Mouse (Mus musculus): ENCODE results near the gene Hoxb4. TPM values are rescaled to one million over a fixed set of nuclear protein-coding genes. Genes with fewer than 3 reads are reported as not detected.

Hoxb4 gene
- total RNA-seq (2017), result 1.1 and 2.8 TPM in 2 replicates

GRCm38 (mm10) chr11:96317608-96318367 lies at the start of gene Hoxb4:
Gene Hoxb4, plus strand, starts transcription at chr11:96318267.
- ATAC-seq (replicated peaks; ENCODE audit: low read depth, poor library complexity, severe bottlenecking), result no peak

DNA sequence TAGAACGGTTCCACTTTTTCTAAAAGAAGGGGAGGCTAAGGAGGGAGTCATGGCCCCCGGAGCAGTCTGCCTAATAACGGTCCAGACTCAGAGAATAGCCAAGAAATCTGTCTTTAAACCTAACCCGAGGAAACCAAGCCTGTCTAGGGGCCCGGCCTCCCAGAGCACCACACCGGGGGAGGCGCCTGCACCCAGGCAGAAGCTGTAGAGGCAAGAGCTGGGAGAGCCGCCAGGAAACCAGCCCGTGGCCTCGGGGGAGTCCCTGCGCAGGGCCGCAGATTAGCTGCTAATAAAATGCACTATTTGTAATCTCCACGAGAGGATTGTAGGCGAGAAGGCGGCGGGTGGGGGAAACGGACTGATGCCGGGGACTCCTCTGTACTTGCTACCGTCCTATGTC lies 48.2 kb upstream of the Hoxb4 start:
- no peak for ATAC-seq (replicated peaks; ENCODE audit: low read depth, poor library complexity, severe bottlenecking)

- peak; percentile 42; the same call in 1 of the 2 replicates for ATAC-seq (replicated peaks; ENCODE audit: low read depth, poor library complexity, severe bottlenecking)
Measured at GRCm38 (mm10) chr11:96270996-96271540, 47.0 kb upstream of the Hoxb4 start, which contains the start of gene Hoxb9. Gene Hoxb9, plus strand, starts transcription at chr11:96271457.

GRCm38 (mm10) chr11:96271541-96272011 lies 46.5 kb upstream of the Hoxb4 start:
- ATAC-seq (replicated peaks; ENCODE audit: low read depth, poor library complexity, severe bottlenecking), result no peak

DNA sequence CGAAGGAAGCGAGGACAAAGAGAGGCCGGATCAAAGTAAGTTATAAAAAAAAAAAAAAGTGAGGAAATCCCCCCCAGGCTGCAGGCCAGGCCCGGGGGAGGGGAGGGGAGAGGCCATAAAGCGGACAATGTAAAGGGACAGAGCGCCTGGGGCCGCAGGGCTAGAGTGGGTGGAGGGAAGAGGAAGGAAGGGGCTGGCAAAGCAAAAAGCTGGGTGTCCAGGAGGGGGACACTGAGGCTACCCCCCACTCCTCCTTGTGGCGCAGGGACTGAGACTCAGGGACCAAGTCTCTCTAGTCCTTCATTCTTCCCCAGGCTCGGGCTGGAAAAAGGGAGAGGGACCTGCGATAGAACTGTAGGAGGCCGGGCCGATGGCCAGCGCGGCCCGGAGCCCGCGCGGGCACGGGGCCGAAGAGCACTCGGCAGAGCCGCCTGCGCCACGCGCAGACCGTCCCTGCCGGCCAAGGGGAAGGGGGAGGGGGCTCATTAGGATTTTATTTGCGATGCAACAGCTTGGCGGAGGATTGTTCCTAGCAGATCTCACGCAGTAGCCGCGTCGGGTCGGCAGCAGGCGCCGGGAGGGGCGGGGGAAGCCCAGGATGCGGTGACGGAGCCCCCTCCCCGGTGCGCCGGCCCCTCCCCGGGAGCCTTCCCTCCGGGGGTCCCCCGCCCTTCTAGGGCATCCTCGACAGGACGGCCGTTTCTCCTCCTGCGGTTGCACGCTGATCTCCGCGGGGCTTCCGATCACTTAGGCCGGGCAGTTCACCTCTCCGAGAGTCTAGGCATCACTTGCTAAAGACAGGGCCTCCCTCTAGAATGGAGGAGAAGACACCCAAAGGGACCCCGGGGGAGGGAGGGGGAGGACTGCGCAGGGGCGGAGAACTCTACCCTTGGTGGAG lies 45.8 kb upstream of the Hoxb4 start:
- no peak for ATAC-seq (replicated peaks; ENCODE audit: low read depth, poor library complexity, severe bottlenecking)

DNA sequence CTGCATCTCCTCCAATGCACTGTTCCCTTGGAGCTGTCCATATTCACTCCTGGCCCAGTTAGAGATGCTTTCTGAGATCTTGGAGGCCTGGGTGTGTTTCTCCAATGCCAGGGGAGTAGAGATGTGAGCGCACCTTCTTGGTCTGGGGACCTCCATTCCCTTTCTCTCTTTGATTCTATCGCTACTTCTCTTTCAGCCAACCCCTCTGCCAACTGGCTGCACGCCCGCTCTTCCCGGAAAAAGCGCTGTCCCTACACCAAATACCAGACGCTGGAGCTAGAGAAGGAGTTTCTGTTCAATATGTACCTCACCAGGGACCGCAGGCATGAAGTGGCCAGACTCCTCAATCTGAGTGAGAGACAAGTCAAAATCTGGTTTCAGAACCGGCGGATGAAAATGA lies 43.6 kb upstream of the Hoxb4 start:
- no peak for ATAC-seq (replicated peaks; ENCODE audit: low read depth, poor library complexity, severe bottlenecking)

DNA sequence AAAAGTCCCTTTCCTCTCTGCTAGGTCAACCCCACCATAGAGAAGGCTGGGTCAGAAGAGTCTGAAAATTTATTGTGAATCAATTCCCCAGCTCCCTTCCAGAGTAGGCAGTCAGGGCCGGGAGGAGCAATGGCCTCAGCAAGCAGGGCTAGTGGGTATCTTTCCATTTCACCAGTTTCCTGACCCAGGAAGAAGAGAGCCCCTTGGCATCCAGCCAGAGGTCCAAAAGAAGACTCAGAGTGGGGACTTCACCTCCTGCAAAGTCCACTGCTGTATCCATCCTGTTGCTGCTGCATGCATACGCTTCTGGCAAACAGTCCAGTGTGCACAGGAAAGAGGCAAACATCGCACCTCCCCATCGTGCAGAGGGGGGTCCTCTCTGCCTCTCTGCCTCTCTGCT lies 42.2 kb upstream of the Hoxb4 start:
- ATAC-seq (replicated peaks; ENCODE audit: low read depth, poor library complexity, severe bottlenecking), result no peak

DNA sequence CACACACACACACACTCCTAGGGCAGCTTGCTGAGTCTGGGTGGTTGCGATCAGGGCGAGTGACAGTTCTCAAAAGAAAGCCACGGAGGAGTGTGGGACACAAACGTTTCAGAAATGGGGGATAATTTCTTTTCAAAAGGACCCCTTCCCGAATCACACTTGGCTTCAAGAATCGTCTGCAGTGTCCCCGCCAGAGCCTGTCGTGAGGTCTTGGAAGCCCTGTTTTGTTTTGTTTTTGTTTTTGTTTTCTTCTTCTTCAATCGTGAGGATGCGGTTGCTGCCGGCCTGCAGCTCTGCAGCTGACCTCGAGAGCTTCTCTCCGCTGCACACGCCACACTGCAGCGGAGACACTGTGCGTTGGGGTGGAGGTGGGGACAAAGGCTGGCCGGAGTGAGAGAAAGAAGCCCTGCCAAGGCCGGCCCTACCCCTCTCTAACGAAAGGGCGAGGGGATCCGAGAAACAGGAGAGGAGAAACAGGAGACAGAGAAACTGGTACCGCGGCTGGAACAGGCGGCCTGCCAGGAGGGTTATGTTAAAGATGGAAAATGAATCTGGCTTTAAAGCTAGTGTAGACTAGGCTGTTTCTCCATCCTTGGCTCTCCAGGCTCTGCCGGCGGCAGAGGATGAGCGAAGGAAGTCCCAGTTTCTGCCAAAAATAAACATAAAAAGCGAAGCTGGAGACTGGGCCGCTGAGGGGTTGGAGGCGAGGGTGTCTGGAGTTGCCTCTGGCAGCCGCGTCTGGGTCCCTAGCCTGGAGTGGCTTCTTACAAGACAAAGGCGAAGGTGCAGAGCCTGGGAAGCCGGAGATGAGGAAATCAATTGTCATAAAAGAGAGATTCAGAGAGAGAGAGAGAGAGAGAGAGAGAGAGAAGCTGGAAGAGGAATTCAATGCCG lies 40.7 kb upstream of the Hoxb4 start:
- ATAC-seq (replicated peaks; ENCODE audit: low read depth, poor library complexity, severe bottlenecking), result no peak

- no peak for ATAC-seq (replicated peaks; ENCODE audit: low read depth, poor library complexity, severe bottlenecking)
Measured at GRCm38 (mm10) chr11:96278324-96278723, 39.7 kb upstream of the Hoxb4 start.

GRCm38 (mm10) chr11:96278773-96279172 lies 39.3 kb upstream of the Hoxb4 start:
- ATAC-seq (replicated peaks; ENCODE audit: low read depth, poor library complexity, severe bottlenecking), result peak; percentile 87

- no peak for ATAC-seq (replicated peaks; ENCODE audit: low read depth, poor library complexity, severe bottlenecking)
Measured at GRCm38 (mm10) chr11:96279421-96280233, 38.4 kb upstream of the Hoxb4 start.

DNA sequence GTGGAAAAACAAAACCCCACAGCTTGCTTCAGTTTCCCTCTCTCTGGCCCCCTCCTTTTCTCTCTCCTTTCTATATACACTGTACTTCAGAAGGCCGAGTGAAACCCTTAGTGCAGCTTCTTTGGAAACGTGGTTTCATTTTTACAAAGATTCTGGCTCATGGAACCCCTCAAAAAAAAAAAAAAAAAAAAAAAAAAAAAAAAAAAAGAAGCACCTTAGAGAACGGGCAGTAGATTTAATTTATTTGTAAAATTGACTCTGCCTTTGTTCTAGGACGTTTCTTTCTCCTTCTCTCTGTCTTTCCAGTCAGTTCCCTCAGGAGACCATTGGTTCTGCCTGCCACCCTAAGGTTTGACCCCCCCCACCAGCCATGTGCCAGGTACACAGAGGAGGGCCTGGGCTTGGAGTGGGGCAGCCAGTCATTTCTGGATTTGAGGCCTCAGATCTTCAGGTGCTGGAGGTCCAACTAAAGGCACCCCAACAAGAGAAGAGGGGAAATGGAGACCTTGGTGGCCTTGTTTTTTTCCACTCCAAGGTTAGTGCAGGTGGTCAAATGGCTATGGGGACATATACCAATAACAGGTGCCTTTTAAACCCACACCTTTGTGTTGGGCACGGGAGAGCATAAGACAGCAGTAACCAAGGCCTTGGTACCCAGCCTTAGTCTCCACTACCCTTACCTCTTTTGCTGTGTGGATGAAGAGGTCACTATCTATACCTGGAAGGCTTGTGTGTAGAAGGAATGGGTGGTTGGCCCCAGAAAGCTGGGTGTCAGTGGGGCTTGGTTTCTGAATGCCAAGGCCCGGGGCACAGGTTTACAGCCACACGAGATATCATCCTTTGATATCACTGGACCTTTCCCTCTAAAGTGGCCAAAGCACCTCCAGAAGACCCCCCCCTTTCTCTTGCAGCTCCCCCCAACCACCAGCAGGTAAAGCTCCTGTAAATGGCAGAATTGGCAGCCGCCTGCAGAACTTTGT lies 37.4 kb upstream of the Hoxb4 start:
- ATAC-seq (replicated peaks; ENCODE audit: low read depth, poor library complexity, severe bottlenecking), result no peak

GRCm38 (mm10) chr11:96281396-96281795 lies 36.7 kb upstream of the Hoxb4 start:
- ATAC-seq (replicated peaks; ENCODE audit: low read depth, poor library complexity, severe bottlenecking), result no peak

GRCm38 (mm10) chr11:96281855-96282570 lies 36.1 kb upstream of the Hoxb4 start, which contains the start of gene Hoxb8:
Gene Hoxb8, plus strand, starts transcription at chr11:96281905.
- no peak for ATAC-seq (replicated peaks; ENCODE audit: low read depth, poor library complexity, severe bottlenecking)

GRCm38 (mm10) chr11:96282795-96283430 lies 35.2 kb upstream of the Hoxb4 start:
- ATAC-seq (replicated peaks; ENCODE audit: low read depth, poor library complexity, severe bottlenecking), result no peak

- peak; percentile 52; the same call in 1 of the 2 replicates for ATAC-seq (replicated peaks; ENCODE audit: low read depth, poor library complexity, severe bottlenecking)
Measured at GRCm38 (mm10) chr11:96284041-96284749, 33.9 kb upstream of the Hoxb4 start.
